Mouse (Mus musculus) spleen, embryonic (tissue): ENCODE results near the gene Serpina9.
"Not testable (repeated sequence)": the region's sequence is repeated elsewhere in the genome, so short reads cannot be mapped to it uniquely, and the experiment has no call there.

Experiments used
- CTCF ChIA-PET: fragments of 350-600 bp; sonication (Branson Sonifier 250); formaldehyde crosslinking; loops from one replicate; lab custom pipeline; 2022; lab: Charles Lee

Gene Serpina9

DNA sequence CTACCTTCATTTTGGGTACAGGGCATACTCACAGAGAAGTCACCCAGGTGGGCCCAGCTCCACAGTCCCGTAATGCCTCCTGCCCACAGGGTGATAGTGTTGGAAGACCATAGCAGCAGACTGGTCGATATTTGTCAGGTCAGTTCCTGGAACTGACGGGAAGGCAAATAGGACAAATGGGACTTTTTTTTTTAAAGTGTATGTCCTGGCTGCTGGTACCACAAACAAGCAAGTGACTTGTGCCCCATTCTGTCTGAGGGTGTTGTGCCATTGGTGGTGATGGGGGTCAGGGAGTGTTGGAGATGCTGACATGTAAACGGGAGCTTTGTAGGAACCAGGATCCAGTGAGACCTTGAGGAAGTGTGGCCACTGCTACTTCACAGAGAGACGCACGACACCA is 23.7 kb downstream of the Serpina9 start, which contains the start of gene Serpina11:
Serpina11 (minus strand) TSS at position 101 of the 400 bp plus-strand sequence.
- CTCF ChIA-PET, result no interaction called here

DNA sequence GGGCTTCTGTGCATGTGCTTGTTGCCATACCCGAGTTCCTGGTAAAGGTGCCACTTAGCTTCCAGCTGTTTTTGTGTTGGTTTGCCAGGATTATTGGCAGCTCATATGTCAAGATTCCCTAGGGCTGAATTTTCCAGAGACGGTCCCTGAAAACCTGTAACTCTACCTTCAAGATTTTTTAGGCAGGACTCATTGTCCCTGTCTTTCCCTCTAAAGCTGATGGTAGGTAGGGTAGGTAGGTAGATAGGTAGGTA is 24.1 kb downstream of the Serpina9 start:
- CTCF ChIA-PET, result no interaction called here

DNA sequence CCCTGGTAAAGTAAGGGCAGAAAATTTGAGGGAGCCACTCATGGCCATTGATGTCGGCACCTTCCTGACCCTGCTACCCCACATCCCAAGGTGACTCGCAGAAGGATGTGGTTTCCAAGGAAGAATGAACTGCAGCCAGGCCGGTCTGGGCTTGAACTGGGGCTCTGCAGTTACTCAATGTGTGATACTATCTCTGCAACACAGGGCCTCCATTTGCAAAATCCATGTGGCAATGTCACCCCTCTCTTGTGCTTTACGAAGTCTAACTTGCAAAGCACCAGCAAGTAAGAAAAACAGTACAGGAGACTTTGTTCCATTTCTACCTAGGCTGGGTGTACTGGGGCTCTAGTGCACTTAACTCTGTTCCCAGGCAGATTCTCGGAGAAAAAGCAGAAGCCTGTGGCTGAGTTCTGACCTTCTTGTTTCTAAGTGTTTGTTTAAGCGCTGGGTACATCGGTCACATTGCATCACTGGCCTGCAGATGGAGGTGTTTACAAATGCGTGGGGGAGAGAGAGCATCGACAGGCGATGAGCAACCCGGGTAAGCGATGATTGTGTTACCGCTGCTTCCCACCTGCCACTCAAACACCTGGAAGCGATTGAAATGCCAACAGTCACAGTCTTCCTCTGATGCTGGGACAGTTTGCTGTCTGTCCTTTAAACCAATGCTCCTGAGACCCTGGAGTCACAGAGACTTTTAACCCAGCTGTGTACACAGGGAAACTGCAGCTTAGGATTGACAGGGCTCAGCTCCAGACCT is 24.6 kb downstream of the Serpina9 start:
- CTCF ChIA-PET, result no interaction called here

DNA sequence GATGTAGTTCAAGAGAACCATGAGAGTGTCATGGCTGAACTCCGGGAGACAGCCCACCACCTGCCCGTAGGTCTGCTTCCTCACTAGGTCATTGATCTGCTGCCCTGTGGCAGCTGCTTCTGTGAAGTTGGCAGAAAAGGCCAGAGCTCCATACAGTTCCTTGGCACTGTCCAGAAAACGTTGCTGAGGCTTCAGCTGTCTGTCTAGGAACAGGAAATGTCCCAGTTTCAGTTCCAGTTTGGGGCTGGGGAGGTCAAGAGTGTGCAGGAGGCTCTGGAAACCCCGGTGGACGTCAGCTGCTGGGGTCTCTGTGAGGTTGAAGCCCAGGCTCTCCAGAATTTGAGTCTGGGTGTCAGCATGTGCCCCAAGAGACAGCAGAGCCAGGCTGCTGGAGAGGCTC is 27.7 kb downstream of the Serpina9 start:
- CTCF ChIA-PET, result interaction anchor here (0.7 kb wide), 1 partner anchor 84 kb away, joined by 6 read pairs; no protein-coding TSS in a partner anchor

DNA sequence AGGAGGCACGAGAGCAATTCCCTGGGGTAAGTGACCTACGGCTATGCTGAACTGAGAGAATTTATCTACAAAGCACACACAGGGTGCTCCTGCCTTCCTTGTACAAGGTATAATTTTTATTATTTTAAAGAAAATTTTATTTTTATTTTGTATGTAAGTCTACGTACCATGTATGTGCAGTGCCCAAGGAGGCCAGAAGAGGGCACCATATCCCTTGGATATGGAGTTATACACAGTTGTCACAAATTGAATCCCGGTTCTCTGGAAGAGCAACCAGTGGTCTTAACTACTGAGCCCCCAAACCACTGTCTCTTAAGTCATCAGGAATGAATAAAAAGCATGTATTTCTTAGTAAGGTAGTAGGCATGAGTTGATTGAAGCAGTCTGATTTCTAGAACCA is 28.6 kb downstream of the Serpina9 start:
- CTCF ChIA-PET, result interaction anchor here (0.7 kb wide), 1 partner anchor 70 kb away, joined by 4 read pairs; no protein-coding TSS in a partner anchor

GRCm38 (mm10) chr12:103981646-103982360 is 31.8 kb downstream of the Serpina9 start:
- CTCF ChIA-PET, result interaction anchor here (0.5 kb wide), 1 partner anchor 86 kb away, joined by 33 read pairs; no protein-coding TSS in a partner anchor

- CTCF ChIA-PET, result no interaction called here
Measured at GRCm38 (mm10) chr12:103978294-103978693, 35.3 kb downstream of the Serpina9 start.

DNA sequence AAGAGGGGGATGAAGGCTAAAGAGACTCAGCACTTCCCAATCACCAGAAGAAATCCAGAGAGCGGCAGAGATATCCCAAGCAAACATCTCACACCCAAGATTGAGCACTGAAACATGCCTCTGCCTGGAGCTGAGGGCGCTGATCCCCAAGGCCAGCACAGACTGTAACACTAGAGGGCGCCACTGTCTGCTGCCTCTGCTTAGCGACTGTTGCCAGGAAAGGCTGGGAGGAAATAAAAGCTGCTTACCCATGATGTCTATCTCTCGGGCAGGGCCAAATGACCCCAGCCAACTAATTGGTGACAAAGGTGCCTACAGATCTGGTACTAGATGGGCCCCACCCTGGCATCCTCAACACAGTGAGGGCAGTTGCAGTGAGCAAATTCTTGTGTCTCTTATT is 35.7 kb downstream of the Serpina9 start:
- CTCF ChIA-PET, result no interaction called here

DNA sequence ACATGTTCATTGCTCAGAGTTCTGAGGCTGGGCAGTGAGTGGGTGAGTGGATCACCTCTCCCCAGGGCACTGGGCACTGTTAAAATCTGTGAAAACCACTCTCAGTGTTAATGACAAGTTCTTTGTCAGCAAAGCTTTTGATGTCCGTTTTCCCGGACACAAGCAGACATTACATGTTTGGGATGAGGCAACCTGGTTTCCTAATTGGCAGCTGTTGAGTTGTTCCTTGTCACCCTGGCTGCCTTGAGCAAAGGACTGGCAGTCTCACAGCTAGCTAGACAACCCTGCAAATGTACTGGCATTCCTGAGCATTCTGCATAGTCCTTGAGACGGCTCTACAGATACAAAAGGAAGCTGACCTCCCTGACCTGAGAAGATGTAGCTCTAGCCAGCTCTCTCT is 36.5 kb downstream of the Serpina9 start:
- CTCF ChIA-PET, result no interaction called here

- CTCF ChIA-PET, result no interaction called here
Measured at GRCm38 (mm10) chr12:103971080-103971479, 42.5 kb downstream of the Serpina9 start.

- CTCF ChIA-PET, result no interaction called here
Measured at GRCm38 (mm10) chr12:103969577-103970116, 43.9 kb downstream of the Serpina9 start.

DNA sequence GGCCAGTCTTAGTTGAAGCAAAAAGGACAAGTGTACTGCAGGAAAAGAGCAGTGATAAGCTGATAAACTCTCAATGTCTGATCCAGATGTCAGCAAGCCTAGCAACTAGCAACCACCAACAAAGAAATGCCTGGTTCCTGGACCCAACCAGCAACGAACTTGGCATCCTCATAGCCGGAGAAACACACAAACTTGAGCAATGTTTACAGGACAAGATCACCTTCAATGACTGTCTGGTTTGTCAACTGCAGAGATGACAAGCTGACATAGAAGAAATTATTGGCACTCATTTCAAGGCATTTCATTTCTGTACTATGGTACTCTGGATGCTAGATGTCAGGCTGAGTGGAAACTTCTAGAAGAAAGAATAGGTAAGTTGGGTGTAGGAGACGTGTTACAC is 46.8 kb downstream of the Serpina9 start:
- CTCF ChIA-PET, result no interaction called here

DNA sequence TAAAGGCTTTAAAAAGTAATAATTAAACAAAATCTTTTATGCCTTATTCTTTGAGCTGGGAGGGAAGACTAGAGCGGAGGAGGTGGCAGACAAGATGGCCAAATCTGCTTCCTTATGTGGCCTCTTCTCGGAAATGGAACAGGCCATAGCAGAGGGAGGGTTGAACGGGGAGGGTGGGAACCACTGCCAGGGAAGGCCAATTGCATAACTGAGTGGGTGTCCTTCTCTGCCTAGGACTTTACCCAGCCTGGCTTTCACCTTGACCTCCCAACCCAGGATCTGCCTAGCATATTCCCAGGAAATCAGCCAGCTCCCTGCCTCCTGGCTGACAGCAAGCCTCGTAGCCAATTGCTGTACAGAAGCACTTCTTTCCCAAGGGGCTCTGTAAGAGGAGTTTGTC is 50.3 kb downstream of the Serpina9 start:
- CTCF ChIA-PET, result no interaction called here

DNA sequence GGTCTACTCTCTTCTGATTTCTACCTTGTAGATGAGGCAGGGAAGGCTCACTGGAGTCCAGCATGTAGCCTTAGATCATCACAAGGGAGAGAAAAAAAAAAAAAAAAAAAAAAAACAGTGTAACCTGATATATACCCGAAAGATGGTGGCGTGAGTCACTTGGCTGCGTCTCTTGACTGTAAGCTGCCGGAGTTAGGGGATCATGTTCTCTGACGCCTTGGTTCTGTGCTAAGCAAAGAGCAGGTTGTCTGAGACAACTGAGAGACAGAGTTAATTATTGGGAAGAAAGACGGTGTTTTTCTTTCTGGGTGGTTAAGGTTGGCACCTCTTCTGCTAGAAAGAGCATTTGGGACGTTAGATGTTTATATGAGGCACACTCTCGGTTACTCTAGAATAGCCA is 50.7 kb downstream of the Serpina9 start:
- CTCF ChIA-PET, result no interaction called here

- CTCF ChIA-PET, result no interaction called here
Measured at GRCm38 (mm10) chr12:103962337-103962736, 51.2 kb downstream of the Serpina9 start.

GRCm38 (mm10) chr12:103961716-103962115 is 51.8 kb downstream of the Serpina9 start:
- CTCF ChIA-PET, result no interaction called here

GRCm38 (mm10) chr12:103958798-103959197 is 54.8 kb downstream of the Serpina9 start, which contains the start of gene Serpina1e:
Gene Serpina1e, minus strand, starts transcription at chr12:103958975.
- CTCF ChIA-PET, result no interaction called here

GRCm38 (mm10) chr12:103956555-103956954 is 57.0 kb downstream of the Serpina9 start:
- CTCF ChIA-PET, result not testable (repeated sequence)

DNA sequence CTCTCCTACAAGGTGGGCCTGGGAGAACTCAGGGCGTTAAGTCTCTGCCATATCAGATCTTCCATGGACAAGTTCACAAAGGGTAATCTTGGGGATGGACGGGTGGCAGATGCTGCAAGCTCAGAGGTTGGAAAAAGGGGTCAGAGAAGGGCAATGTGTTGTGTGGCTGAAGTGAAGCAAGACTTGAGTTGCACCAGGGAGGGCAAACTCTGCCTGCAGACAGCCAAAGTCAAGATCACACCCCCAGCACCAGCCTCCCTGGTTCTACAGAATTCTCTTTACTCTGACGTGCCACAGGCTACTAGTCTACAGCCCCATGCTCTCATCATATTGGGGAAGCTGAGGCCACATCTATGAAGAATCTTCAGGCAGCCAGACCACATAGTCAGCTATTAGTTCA is 60.6 kb downstream of the Serpina9 start:
- CTCF ChIA-PET, result not testable (repeated sequence)

GRCm38 (mm10) chr12:103946243-103946642 is 67.3 kb downstream of the Serpina9 start:
- CTCF ChIA-PET, result no interaction called here
